Mouse (Mus musculus) gastrocnemius, postnatal 10 days (tissue): ENCODE measurements around the gene Lrpap1. TPM values are rescaled to one million over a fixed set of nuclear protein-coding genes. Genes with fewer than 3 reads are reported as not detected.

Experiments
- DNase-seq: peaks from one replicate; pipeline ENCODE4 v3.0.0; 2021; ENCODE audit warnings: mixed read lengths
- long read RNA-seq, 2 experiments: library from polyadenylated mRNA; stranded (forward); transcript quantifications; one replicate each; pipeline ENCODE4 v2.0.0; 2021
- total RNA-seq, 2 experiments: library from RNA; stranded (reverse); gene quantifications; 2 replicates each; pipeline ENCODE4 v1.2.3; 2021

Gene Lrpap1
- total RNA-seq: 10 to 100 TPM; 37.2 to 42.7 TPM
- long read RNA-seq, experiment 1, transcript Lrpap1-201 (8 exons, 2,981 nt): major isoform, 113 of 121 reads
- long read RNA-seq, experiment 1, partial matches to known transcripts: 1 of 121 reads
- long read RNA-seq, experiment 1, other reads (novel, unspliced or antisense): 7 of 121 reads
- long read RNA-seq, experiment 2, transcript Lrpap1-201 (8 exons, 2,981 nt): major isoform, 123 of 134 reads
- long read RNA-seq, experiment 2, partial matches to known transcripts: 2 of 134 reads
- long read RNA-seq, experiment 2, other reads (novel, unspliced or antisense): 8 of 134 reads

GRCm38 (mm10) chr5:35104960-35105921 lies at the start of gene Lrpap1:
TSS of gene Lrpap1 (minus strand) at chr5:35105766.
- DNase-seq: peak; percentile 90

- no peak for DNase-seq
These were observed 44.4 kb upstream of the Lrpap1 start for GRCm38 (mm10) chr5:35149939-35150338.

- no peak for DNase-seq
These were observed 44.0 kb upstream of the Lrpap1 start for GRCm38 (mm10) chr5:35149526-35149925.

- no peak for DNase-seq
These were observed 42.6 kb upstream of the Lrpap1 start for GRCm38 (mm10) chr5:35147963-35148767.

- DNase-seq: no peak
These were observed 41.8 kb upstream of the Lrpap1 start for GRCm38 (mm10) chr5:35147155-35147962.

- no peak for DNase-seq
These were observed 41.2 kb upstream of the Lrpap1 start for GRCm38 (mm10) chr5:35146747-35147146.

GRCm38 (mm10) chr5:35144716-35145115 lies 39.1 kb upstream of the Lrpap1 start:
- DNase-seq: no peak

GRCm38 (mm10) chr5:35143460-35144245 lies 38.1 kb upstream of the Lrpap1 start:
- DNase-seq: no peak

- DNase-seq: no peak
These were observed 37.3 kb upstream of the Lrpap1 start for GRCm38 (mm10) chr5:35142910-35143309.

GRCm38 (mm10) chr5:35141316-35141715 lies 35.8 kb upstream of the Lrpap1 start:
- DNase-seq: no peak

- DNase-seq: no peak
These were observed 32.6 kb upstream of the Lrpap1 start for GRCm38 (mm10) chr5:35138183-35138611.

GRCm38 (mm10) chr5:35137510-35138182 lies 32.1 kb upstream of the Lrpap1 start:
- no peak for DNase-seq

- DNase-seq: no peak
These were observed 30.3 kb upstream of the Lrpap1 start for GRCm38 (mm10) chr5:35135903-35136302.

- no peak for DNase-seq
These were observed 28.7 kb upstream of the Lrpap1 start for GRCm38 (mm10) chr5:35134286-35134685.

GRCm38 (mm10) chr5:35133468-35133867 lies 27.9 kb upstream of the Lrpap1 start:
- no peak for DNase-seq

- no peak for DNase-seq
These were observed 26.9 kb upstream of the Lrpap1 start for GRCm38 (mm10) chr5:35132278-35132980.

GRCm38 (mm10) chr5:35131773-35132172 lies 26.2 kb upstream of the Lrpap1 start:
- DNase-seq: peak; percentile 93

- no peak for DNase-seq
These were observed 25.7 kb upstream of the Lrpap1 start for GRCm38 (mm10) chr5:35131237-35131636.

GRCm38 (mm10) chr5:35129767-35130191 lies 24.2 kb upstream of the Lrpap1 start:
- DNase-seq: no peak
